Mouse (Mus musculus) heart, embryonic 11.5 days (tissue): ENCODE results near the gene Gab2. TPM values are rescaled to one million over a fixed set of nuclear protein-coding genes. Genes with fewer than 3 reads are reported as not detected.

ENCODE experiments used
- ATAC-seq: fragments of 200-750 bp; cut with Nextera tagmentation; replicated peaks from 2 replicates; pipeline ENCODE4 v1.8.0; 2017; ENCODE audit warnings: moderate library complexity; ENCODE audit not compliant: insufficient number of reproducible peaks, low FRiP score, low TSS enrichment
- H3K27ac ChIP-seq: fragments of 300-500 bp; sonication (generic); 2 replicates; pipeline ENCODE4 v1.5.1; 2014; ENCODE audit warnings: mild to moderate bottlenecking, low read depth, low read length
- H3K27me3 ChIP-seq: fragments of 300-500 bp; sonication (generic); 2 replicates; pipeline ENCODE4 v1.6.1; 2014; ENCODE audit warnings: mild to moderate bottlenecking, low read length, mixed read lengths; ENCODE audit not compliant: control insufficient read depth, insufficient read depth
- H3K36me3 ChIP-seq: fragments of 300-500 bp; sonication (generic); 2 replicates; pipeline ENCODE4 v1.6.1; 2014; ENCODE audit warnings: mild to moderate bottlenecking, low read length, moderate library complexity, mixed read lengths; ENCODE audit not compliant: control insufficient read depth, insufficient read depth
- H3K4me1 ChIP-seq: fragments of 300-500 bp; sonication (generic); 2 replicates; pipeline ENCODE4 v1.6.1; 2014; ENCODE audit warnings: low read length; ENCODE audit not compliant: control insufficient read depth, insufficient read depth
- H3K4me2 ChIP-seq: fragments of 300-500 bp; sonication (generic); 2 replicates; pipeline ENCODE4 v1.6.1; 2014; ENCODE audit warnings: mild to moderate bottlenecking, moderate library complexity
- H3K4me3 ChIP-seq: fragments of 300-500 bp; sonication (generic); 2 replicates; pipeline ENCODE4 v1.5.1; 2014; ENCODE audit warnings: low read depth, low read length
- H3K9ac ChIP-seq: fragments of 300-500 bp; sonication (generic); 2 replicates; pipeline ENCODE4 v1.6.1; 2014; ENCODE audit warnings: mild to moderate bottlenecking, low read depth, low read length, moderate library complexity
- H3K9me3 ChIP-seq: fragments of 300-500 bp; sonication (generic); replicated peaks from 2 replicates; pipeline ENCODE4 v1.6.1; 2016; ENCODE audit warnings: low read length; ENCODE audit not compliant: control insufficient read depth
- WGBS: fragments of 180-500 bp; shearing (Covaris S2); extraction: QIAGEN DNeasy Blood & Tissue Kit; methylation state at CpG from one replicate; pipeline ENCODE4 v1.1.7; 2014; ENCODE audit not compliant: insufficient replicate concordance; 5-methylcytosine and 5-hydroxymethylcytosine counted together
- polyA plus RNA-seq: library from polyadenylated mRNA; unstranded; fragments of >200 nt; fragmentation: Nextera tagmentation; extraction: Ambion mirVana; gene quantifications from 2 replicates; pipeline ENCODE4 v1.2.1, GENCODE M21; 2014

Gab2 gene
- polyA plus RNA-seq, 1 experiment from 2014 or later = 5.7 TPM

DNA sequence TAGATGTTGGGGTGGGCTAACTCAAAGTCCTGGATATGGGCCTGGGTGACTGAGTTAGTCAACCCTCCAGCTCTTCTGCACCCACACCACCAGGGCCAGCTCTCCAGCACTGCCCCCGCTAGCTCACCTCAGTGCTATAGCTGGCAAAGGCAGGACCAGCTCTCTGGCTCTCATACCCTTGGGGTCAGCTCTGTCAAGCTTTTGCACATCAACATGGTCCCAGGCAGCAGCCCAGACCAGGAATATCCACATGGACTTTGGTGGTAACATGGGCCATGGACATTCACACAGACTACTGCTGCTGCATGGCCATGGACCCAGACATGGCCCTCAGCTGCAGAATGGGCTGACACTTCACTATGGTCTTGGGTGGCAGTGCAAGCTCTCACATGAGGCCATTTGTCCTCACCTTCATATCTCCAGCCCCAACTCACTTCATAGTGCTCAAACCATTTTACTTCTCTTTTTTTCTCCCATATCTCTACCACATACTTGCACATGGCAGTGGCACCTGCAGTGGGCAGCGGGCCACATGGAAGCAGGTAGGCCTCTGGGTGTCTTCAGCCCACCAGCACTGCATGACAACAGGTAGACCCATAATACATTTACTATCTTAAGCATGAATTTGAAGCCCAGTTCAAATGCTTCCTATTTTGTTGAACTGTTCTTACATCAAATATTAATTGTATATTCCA is 106.1 kb downstream of the Gab2 start:
- no peaks in the 10 kb centered on the region for H3K9me3 ChIP-seq
- no peaks in the 10 kb centered on the region for H3K36me3 ChIP-seq
- ATAC-seq = no peak
- WGBS = 81% methylated on average over 2 of the region's 2 CpGs
- no peak overlapping the region for H3K27ac ChIP-seq
- peaks cover 13% of the 10 kb centered on the region for H3K4me1 ChIP-seq
- no peak overlapping the region for H3K4me3 ChIP-seq
- no peak overlapping the region for H3K9ac ChIP-seq
- H3K4me2 ChIP-seq = no peak overlapping the region
- no peaks in the 10 kb centered on the region for H3K27me3 ChIP-seq

DNA sequence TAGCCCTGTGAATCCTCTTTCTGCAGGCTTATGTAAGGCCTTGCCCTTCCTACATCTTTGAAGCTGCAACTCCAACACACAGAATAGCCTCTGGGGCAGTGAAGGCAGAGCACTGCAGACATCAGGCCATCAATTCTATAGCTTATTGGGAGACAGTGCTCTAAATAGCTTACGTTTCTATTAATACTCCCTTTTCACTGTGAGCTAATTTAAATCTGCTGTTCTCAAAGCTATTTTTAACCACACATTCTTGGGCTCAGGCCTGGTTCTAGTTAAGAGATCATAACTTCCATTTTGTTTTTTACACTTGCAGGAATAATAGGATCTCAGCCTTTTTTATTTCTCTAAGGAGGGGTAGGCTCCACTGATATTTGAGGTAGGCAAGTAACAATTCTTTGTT is 107.7 kb downstream of the Gab2 start:
- WGBS = 36% methylated on average over 1 of the region's 1 CpGs
- no peak overlapping the region for H3K9ac ChIP-seq
- no peak for ATAC-seq
- no peaks in the 10 kb centered on the region for H3K9me3 ChIP-seq
- no peak overlapping the region for H3K4me2 ChIP-seq
- H3K4me3 ChIP-seq = no peak overlapping the region
- no peaks in the 10 kb centered on the region for H3K27me3 ChIP-seq
- H3K4me1 ChIP-seq = peaks cover 4% of the 10 kb centered on the region
- H3K27ac ChIP-seq = peak overlapping the region; percentile 30; the same call in 1 of the 2 replicates
- no peaks in the 10 kb centered on the region for H3K36me3 ChIP-seq

DNA sequence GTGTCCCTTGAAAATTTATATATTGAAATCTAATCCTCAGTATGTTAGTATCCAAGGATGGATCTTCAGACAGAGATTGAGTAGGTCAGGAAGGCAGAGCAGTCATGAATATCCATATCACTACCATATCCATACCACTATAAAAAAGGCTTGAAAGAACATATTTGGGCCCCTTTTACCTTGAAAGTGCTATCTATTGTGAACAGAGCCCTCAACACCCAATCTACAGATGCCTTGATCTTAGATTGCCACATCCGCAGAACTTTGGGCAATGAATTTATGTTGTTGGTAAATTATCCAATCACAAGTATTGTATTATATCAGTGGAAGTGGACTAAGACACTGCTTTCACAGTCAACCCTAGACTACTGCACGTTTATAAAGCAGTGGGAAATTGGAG is 122.5 kb downstream of the Gab2 start:
- H3K4me2 ChIP-seq = no peak overlapping the region
- peaks cover 8% of the 10 kb centered on the region for H3K4me1 ChIP-seq
- H3K9me3 ChIP-seq = no peaks in the 10 kb centered on the region
- H3K36me3 ChIP-seq = no peaks in the 10 kb centered on the region
- no peak for ATAC-seq
- H3K27me3 ChIP-seq = no peaks in the 10 kb centered on the region
- no peak overlapping the region for H3K9ac ChIP-seq
- no peak overlapping the region for H3K4me3 ChIP-seq
- WGBS = 71% methylated on average over 2 of the region's 2 CpGs
- no peak overlapping the region for H3K27ac ChIP-seq

DNA sequence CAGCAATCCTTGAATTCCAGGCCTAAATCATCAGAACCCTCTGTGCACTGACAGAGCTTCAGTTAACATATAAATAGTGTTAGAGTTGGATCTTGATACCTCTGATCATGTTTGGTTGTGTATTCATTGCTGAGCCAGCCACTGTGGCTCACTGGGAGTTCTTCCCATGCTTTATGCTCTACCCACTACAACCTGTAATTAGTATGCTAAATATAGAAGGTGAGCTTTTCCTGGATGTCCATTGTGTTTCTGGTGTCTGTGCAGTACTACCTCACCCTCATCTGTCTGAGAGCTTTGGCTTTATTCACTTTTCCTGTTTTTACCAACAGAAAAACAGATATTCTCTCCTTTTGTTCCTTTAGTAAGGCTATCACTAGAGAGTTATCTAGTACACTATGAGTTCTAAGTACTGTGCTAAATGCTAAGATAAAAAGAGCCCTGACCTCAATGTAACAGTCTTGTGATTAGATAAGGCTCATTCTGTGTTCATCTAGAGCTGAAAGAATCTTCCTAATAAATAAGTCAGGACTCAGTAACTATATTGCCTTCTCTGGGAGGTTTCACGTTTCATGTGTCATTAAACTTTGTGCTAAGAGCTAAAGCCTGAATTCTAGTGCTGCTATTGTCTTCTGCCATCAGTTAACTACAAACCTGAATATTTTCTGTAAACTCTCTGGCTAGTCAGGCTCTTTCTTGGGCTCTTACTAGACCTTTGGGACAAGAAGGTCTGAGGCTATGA is 127.6 kb downstream of the Gab2 start:
- Histone ChIP-seq H3K27ac (peak overlapping the region; percentile 6; the same call in 1 of the 2 replicates), H3K9me3 (no peaks in the 10 kb centered on the region), H3K4me1 (peaks cover 9% of the 10 kb centered on the region), H3K4me2 (no peak overlapping the region), H3K36me3 (no peaks in the 10 kb centered on the region), H3K4me3 (no peak overlapping the region), H3K9ac (no peak overlapping the region), H3K27me3 (no peaks in the 10 kb centered on the region)
- whole genome bisulfite sequencing = 41% methylated on average over 1 of the region's 1 CpGs
- no peak for ATAC-seq

DNA sequence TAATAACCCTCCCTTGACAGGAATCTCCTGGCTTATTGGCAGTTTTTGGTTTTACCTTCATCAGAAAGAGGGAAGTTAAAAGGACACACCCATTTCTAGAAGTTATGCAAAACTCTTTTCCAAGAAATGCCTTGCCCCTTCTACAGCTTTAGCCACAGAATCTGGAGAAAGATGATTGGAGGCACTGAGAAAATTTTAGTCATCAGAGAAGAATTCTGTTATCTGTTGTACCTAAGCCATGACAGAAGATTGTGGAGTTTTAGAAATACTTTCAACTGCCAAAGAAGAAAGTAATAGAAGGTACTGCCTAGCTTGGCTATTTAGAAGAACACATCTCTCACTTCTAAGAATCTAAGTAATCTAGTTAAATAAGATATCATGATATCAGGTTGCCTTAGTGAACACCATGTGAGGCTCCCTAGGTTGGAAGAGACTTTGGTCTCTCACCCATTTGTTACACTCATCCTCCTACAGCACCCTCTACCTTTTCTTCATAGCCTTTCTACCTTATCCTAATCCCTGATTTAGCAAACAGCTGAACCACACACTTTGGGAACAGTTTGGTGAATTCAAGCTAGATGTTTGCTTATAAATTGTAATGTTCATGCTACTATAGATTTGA is 128.8 kb downstream of the Gab2 start:
- Histone ChIP-seq H3K4me3 (no peak overlapping the region), H3K27me3 (no peaks in the 10 kb centered on the region), H3K27ac (no peak overlapping the region), H3K4me1 (peaks cover 9% of the 10 kb centered on the region), H3K9ac (no peak overlapping the region), H3K36me3 (no peaks in the 10 kb centered on the region), H3K4me2 (no peak overlapping the region), H3K9me3 (no peaks in the 10 kb centered on the region)
- no peak for ATAC-seq

DNA sequence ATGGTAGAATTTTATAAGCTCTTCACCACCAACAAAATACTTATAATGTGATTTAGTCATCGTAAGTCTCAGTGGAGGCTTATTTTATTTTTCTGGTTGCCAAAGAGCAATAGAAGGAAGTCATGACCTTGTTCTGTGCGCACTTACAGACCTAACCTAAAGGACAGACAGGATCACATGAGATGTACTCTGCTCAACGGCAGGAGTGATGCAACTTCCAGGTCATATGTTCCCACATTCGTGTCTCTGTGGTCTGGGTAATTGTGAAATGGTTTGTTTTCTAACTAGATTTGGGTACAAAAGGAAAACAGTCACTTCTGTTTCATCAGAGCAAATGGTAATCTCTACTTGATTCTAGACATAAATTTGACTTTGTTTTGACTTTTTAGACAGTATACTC is 129.7 kb downstream of the Gab2 start:
- Histone ChIP-seq H3K4me2 (no peak overlapping the region), H3K9me3 (no peaks in the 10 kb centered on the region), H3K27ac (no peak overlapping the region), H3K4me3 (no peak overlapping the region), H3K36me3 (no peaks in the 10 kb centered on the region), H3K9ac (no peak overlapping the region), H3K27me3 (no peaks in the 10 kb centered on the region), H3K4me1 (peaks cover 9% of the 10 kb centered on the region)
- no peak for ATAC-seq
- WGBS = 82% methylated on average over 4 of the region's 4 CpGs

DNA sequence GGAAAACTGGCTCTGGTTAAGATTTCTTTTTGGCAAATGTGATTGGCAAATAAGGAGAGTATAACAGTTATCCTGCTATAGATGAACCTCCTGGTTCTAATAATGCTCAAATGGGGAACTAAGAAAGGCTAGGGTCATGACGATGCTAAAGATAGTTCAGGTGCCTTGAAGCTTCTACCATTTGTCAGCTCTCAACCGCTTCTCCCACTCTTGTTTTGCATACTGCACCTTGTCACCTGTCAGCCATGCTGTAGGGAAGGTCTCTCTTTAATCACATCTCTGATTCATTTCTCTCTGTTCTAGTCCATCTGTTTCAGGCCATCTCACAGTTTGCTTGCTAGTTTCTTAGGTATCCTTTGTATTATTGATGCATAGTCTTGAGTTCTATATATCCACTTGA is 142.4 kb downstream of the Gab2 start:
- no peak overlapping the region for H3K9ac ChIP-seq
- H3K36me3 ChIP-seq = no peaks in the 10 kb centered on the region
- no peaks in the 10 kb centered on the region for H3K4me1 ChIP-seq
- H3K27ac ChIP-seq = no peak overlapping the region
- WGBS = 69% methylated on average over 2 of the region's 2 CpGs
- no peaks in the 10 kb centered on the region for H3K27me3 ChIP-seq
- no peak overlapping the region for H3K4me2 ChIP-seq
- ATAC-seq = no peak
- no peak overlapping the region for H3K4me3 ChIP-seq
- H3K9me3 ChIP-seq = no peaks in the 10 kb centered on the region

DNA sequence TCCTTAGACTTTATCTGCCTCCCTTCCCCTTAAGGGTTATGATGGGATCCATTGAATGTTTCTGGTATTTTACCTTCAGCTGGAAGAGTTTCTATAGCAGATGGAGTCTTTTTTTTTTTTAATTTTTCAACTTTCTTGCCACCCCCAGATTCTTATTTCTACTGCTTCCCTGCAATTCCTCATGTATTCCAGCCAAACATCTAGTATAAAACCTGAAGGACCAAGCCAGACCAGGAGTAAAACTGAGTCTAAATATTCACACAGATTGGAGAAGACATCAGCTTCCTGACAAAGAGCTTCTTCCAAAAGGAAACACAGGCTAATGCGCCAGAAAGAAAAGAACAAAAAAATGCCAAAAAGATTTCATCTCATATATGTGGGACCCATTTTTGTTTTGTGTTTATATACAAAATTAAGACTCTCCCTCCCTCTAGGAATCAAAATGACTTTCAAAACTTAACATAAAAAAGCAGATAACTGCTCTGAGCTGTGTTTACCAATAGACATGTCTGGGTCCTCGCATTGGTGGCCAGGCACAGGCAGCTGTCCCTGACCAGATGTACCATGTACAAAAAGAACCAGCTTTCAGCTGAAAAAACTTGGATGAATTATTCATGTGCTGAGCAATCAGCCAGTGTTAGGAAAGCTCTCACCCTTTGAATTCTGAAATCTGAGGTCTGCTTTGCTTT is 164.0 kb downstream of the Gab2 start:
- Histone ChIP-seq H3K4me3 (no peak overlapping the region), H3K27me3 (no peaks in the 10 kb centered on the region), H3K4me1 (peaks cover 3% of the 10 kb centered on the region; the same call in 1 of the 2 replicates), H3K27ac (no peak overlapping the region), H3K9me3 (no peaks in the 10 kb centered on the region), H3K4me2 (no peak overlapping the region), H3K9ac (no peak overlapping the region), H3K36me3 (no peaks in the 10 kb centered on the region)
- ATAC-seq = no peak
- 83% methylated on average over 2 of the region's 2 CpGs for whole genome bisulfite sequencing
